ENCODE assay signal across 8 mouse cellular contexts in genomic region chr5:64802795-64803719, GRCm38 (mm10). TPM values are rescaled to one million over a fixed set of nuclear protein-coding genes. Genes with fewer than 3 reads are reported as not detected.
DNase-seq lines count a peak whose midpoint lies in the region; ATAC-seq and TF ChIP-seq lines count a peak whose summit lies in the region.

Gene Klf3, plus strand, starts transcription at chr5:64803388.

- WGBS in bone marrow, adult 2 months, result under 1% methylated on average over 107 of the region's 116 CpGs
- under 1% methylated on average over 78 of the region's 116 CpGs for WGBS in embryonic facial prominence, embryonic 15.5 days

- no peaks in the 10 kb centered on the region for H3K36me3 ChIP-seq in embryonic facial prominence, embryonic 15.5 days

- peak within 1 kb of the TSS; percentile 76 for H3K4me3 ChIP-seq in bone marrow, adult 2 months (replicated peaks; ENCODE audit: control insufficient read depth, low read depth, low read length)
- peak within 1 kb of the TSS; percentile 91 for H3K4me3 ChIP-seq in embryonic facial prominence, embryonic 15.5 days (replicated peaks)

- peak within 1 kb of the TSS; percentile 59 for H3K4me2 ChIP-seq in embryonic facial prominence, embryonic 15.5 days (replicated peaks)

- H3K9ac ChIP-seq in embryonic facial prominence, embryonic 15.5 days, result peak within 1 kb of the TSS; percentile 95

- ATAC-seq in embryonic facial prominence, embryonic 15.5 days (ENCODE audit: insufficient number of reproducible peaks, low FRiP score, low TSS enrichment, low read depth), result peak; percentile 94

- peak within 1 kb of the TSS; percentile 99 for H3K27ac ChIP-seq in bone marrow, adult 2 months (ENCODE audit: control insufficient read depth, insufficient read depth, low read depth, low read length, poor library complexity)
- H3K27ac ChIP-seq in embryonic facial prominence, embryonic 15.5 days (replicated peaks), result peak within 1 kb of the TSS; percentile 98

- H3K27me3 ChIP-seq in embryonic facial prominence, embryonic 15.5 days, result no peaks in the 10 kb centered on the region

- no peaks in the 10 kb centered on the region for H3K9me3 ChIP-seq in embryonic facial prominence, embryonic 15.5 days (replicated peaks)

- TF ChIP-seq CTCF in bone marrow, adult 2 months (IDR thresholded peaks at IDR 0.05; ENCODE audit: control insufficient read depth, insufficient read depth, low read length), result no peak

- TF ChIP-seq POLR2A in bone marrow, adult 2 months (IDR thresholded peaks at IDR 0.05; ENCODE audit: borderline replicate concordance, control insufficient read depth, low read depth, low read length), result peak; percentile 88; the same call in 1 of the 2 replicates

- DNase-seq in A20 (ENCODE audit: low read depth, low spot score), result peak; percentile 70
- DNase-seq in heart, adult 9 months (ENCODE audit: low spot score in 2 of 2), result peak; percentile 96 to 97
- DNase-seq in kidney, adult 9 months, result peak; percentile 96
- peak; percentile 96 for DNase-seq in liver
- DNase-seq in monocyte, adult 2 months (ENCODE audit: low read depth in 1 of 2, low spot score in 2 of 2), result peak; percentile 77 to 90
- DNase-seq in spleen, postnatal 36 days (ENCODE audit: low spot score in 2 of 2), result peak; percentile 98

- H3K4me1 ChIP-seq in bone marrow, adult 2 months (ENCODE audit: control insufficient read depth, insufficient read depth, low read length), result peaks cover 3% of the 10 kb centered on the region; the same call in 1 of the 2 replicates
- peaks cover 19% of the 10 kb centered on the region for H3K4me1 ChIP-seq in embryonic facial prominence, embryonic 15.5 days

RNA-seq across cellular contexts. Expression of gene Klf3, which starts in this region (rescaled TPM):
- polyA plus RNA-seq in bone marrow, adult 2 months (2011; ENCODE audit: insufficient read depth, insufficient read length, low replicate concordance, missing spikeins), result 60.7 and 72.8 TPM in 2 replicates
- polyA plus RNA-seq in embryonic facial prominence, embryonic 15.5 days (2015; fragmentation: Nextera tagmentation; extraction: Ambion mirVana), result 92.0 and 94.2 TPM in 2 replicates

Comparison
In these comparisons a context has a peak if more than half of its experiments do, and no peak if none do; other contexts are left out.
1. Peak in every context shown above with its lines: DNase-seq, ATAC-seq, H3K4me3 ChIP-seq and H3K27ac ChIP-seq.